Mouse (Mus musculus) T-cell, adult 66 days (primary cell): ENCODE results near the gene Scmh1. TPM values are rescaled to one million over a fixed set of nuclear protein-coding genes. Genes with fewer than 3 reads are reported as not detected.

ENCODE experiments used
- total RNA-seq, 2 experiments: library from RNA; stranded (reverse); gene quantifications; 3 replicates in 1 of 2; 4 replicates in 1 of 2; pipeline ENCODE4 v1.2.4; 2023

Scmh1 gene
- total RNA-seq, result 10 to 100 TPM; 17.7 to 31.7 TPM

DNA sequence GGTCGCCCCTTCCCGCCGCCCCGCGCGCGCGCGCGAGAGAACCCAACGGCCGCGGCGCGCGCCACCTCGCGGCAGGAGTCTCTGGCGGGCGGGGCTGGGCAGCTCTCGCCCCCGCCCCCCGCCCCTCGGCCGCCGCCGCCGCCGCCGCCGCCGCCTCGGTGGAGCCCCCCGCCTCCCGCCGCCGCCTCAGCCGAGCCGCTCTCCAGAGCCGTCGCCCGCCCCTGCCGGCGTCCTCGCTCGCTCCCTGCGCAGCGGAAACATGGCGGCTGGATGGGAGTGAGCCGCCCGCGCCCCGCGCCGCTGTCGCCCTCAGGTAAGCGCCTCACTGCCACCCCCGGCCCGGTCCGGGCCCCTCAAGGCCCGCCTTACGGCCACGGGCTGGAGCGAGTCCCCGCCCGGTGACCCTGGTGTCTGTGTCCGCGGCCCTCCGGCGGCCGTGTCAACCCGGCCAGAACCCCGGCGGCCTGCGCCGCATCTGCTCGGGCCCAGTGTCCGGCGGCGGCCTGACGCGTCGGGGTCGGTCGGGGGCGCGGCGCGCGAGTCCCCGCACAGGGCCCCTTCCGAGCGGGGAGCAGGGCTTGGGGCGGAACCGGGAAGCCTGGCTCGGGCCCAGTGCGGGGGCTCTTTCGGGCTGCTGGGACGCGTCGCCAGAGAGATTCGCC lies at the start of gene Scmh1:
Gene Scmh1 (plus strand): TSS at position 138 of the 662 bp plus-strand sequence.

DNA sequence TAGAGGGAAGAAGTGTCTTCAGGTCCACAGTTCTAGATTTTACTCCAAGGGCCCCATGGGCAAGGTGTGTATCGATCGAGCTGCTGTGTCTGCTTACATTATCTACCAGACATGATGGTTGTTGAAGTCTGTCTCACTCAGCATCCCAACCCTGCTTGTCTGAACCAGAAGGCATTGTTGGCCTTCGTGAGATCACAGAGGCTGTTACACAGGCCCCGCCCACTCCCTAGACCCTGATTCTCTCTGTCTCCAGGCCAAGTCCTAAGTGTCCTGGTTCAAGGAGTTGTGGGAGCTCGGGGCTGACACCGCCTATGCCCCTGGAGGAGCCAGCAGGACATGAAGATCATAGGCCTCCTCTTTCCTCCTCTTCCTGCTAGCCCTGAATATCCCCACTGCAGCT lies 126.9 kb downstream of the Scmh1 start, which contains the start of gene Slfnl1:
Gene Slfnl1 (plus strand): TSS at position 246 of the 400 bp plus-strand sequence.

DNA sequence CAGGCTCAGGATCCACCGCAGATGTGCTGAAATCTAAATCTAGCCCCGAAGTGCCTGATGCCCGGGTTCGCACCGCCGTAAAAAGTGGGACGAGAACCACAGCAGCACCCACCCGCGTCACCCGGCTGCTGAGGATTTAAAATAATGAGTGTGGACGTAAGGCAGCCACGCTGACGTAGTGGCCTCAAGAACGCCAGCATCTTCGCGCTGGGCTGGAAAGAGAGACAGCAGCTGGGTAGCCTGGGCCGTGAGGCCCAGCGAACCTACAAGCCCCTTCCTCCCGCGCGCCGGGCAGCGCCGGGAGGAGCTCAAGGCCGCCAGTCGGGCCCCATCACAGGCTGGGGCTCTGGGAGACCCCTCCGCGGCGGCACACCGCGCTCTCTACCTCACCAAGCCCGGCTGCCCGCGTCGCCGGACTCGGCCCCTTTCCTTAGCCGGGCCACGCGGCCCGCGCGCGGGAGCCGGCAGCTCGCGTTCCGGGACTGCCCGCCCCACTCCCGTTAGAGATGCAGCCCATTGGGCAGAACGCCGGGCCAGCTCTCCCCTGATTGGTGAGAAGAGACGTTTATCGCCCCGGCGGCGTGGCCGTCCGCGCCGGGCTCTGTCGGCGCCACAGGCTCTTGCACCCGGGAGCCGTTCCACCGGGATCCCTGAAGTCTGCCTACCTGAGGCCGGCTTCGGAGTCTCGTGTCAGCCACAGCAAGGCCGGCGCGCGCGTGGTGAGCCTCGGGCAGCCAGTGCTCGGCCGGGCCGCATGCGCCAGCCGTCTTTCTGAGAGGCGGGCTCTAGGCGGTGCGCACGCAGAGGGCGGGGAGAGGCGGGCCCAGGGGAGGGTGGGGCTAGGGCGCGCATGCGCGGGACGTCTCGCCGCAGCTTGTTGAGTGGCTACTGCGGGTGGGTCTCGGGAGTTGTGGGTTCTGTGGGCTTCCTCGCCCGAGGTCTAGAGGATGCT lies 164.7 kb downstream of the Scmh1 start, which contains the start of gene Ctps:
Gene Ctps (minus strand): TSS at position 791 of the 952 bp plus-strand sequence.

Other genes with a start within 250 kb of the Scmh1 start
- gene Edn2, start 244.1 kb upstream of the Scmh1 start, total RNA-seq, result not detected
- not detected for gene Foxo6, start 117.9 kb upstream of the Scmh1 start, total RNA-seq
- 1 to 10 TPM in 1 of 2 experiments, under 1 TPM in 1; 0.32 to 1.4 TPM for gene Slfnl1, start 127.0 kb downstream of the Scmh1 start, total RNA-seq
- gene Ctps, start 165.0 kb downstream of the Scmh1 start, total RNA-seq, result 10 to 100 TPM; 19.6 to 20.5 TPM
- not detected for gene Gm8439, start 183.5 kb downstream of the Scmh1 start, total RNA-seq